Mouse (Mus musculus): Measurements from ENCODE around the gene Arid1b. TPM values are rescaled to one million over a fixed set of nuclear protein-coding genes. Genes with fewer than 3 reads are reported as not detected.

Gene Arid1b
- polyA plus RNA-seq, 1 experiment from 2014 or later: 14.8 TPM

- Histone ChIP-seq H3K4me2 (replicated peaks) (peak overlapping the region; percentile 85), H3K9ac (replicated peaks) (peak overlapping the region; percentile 79), H3K4me3 (replicated peaks) (peak overlapping the region; percentile 56), H3K27me3 (no peaks in the 10 kb centered on the region), H3K9me3 (no peaks in the 10 kb centered on the region), H3K27ac (peak overlapping the region; percentile 92), H3K4me1 (replicated peaks) (peaks cover 54% of the 10 kb centered on the region), H3K36me3 (no peaks in the 10 kb centered on the region)
- ATAC-seq: no peak
- WGBS: 19% methylated on average over 3 of the region's 3 CpGs
Measured at GRCm38 (mm10) chr17:5190367-5190766, 196.2 kb downstream of the Arid1b start.

- Histone ChIP-seq H3K4me1 (replicated peaks) (peaks cover 48% of the 10 kb centered on the region), H3K9ac (replicated peaks) (no peak overlapping the region), H3K4me3 (replicated peaks) (no peak overlapping the region), H3K36me3 (no peaks in the 10 kb centered on the region), H3K27ac (no peak overlapping the region), H3K9me3 (no peaks in the 10 kb centered on the region), H3K27me3 (no peaks in the 10 kb centered on the region), H3K4me2 (replicated peaks) (no peak overlapping the region)
- 88% methylated on average over 8 of the region's 8 CpGs for WGBS
- ATAC-seq: no peak
Measured at GRCm38 (mm10) chr17:5194157-5194916, 200.2 kb downstream of the Arid1b start.

GRCm38 (mm10) chr17:5195397-5195796 lies 201.3 kb downstream of the Arid1b start:
- no peak for ATAC-seq
- H3K4me2 ChIP-seq (replicated peaks): no peak overlapping the region
- H3K9me3 ChIP-seq: no peaks in the 10 kb centered on the region
- no peak overlapping the region for H3K27ac ChIP-seq
- 67% methylated on average over 5 of the region's 5 CpGs for WGBS
- H3K36me3 ChIP-seq: no peaks in the 10 kb centered on the region
- H3K4me1 ChIP-seq (replicated peaks): peaks cover 37% of the 10 kb centered on the region
- no peak overlapping the region for H3K9ac ChIP-seq (replicated peaks)
- H3K27me3 ChIP-seq: no peaks in the 10 kb centered on the region
- H3K4me3 ChIP-seq (replicated peaks): no peak overlapping the region

GRCm38 (mm10) chr17:5196005-5196404 lies 201.9 kb downstream of the Arid1b start:
- Histone ChIP-seq H3K27me3 (no peaks in the 10 kb centered on the region), H3K36me3 (no peaks in the 10 kb centered on the region), H3K4me1 (replicated peaks) (peaks cover 34% of the 10 kb centered on the region), H3K9me3 (no peaks in the 10 kb centered on the region), H3K27ac (0 out of 2 replicates have a peak overlapping the region, but pooled peaks have one; percentile 39), H3K4me3 (replicated peaks) (no peak overlapping the region), H3K9ac (replicated peaks) (no peak overlapping the region), H3K4me2 (replicated peaks) (no peak overlapping the region)
- no peak for ATAC-seq
- 66% methylated on average over 10 of the region's 10 CpGs for WGBS

- Histone ChIP-seq H3K27me3 (no peaks in the 10 kb centered on the region), H3K9me3 (no peaks in the 10 kb centered on the region), H3K36me3 (no peaks in the 10 kb centered on the region), H3K4me2 (replicated peaks) (no peak overlapping the region), H3K9ac (replicated peaks) (no peak overlapping the region), H3K4me3 (replicated peaks) (no peak overlapping the region), H3K27ac (no peak overlapping the region), H3K4me1 (replicated peaks) (peaks cover 34% of the 10 kb centered on the region)
- WGBS: 89% methylated on average over 6 of the region's 6 CpGs
- ATAC-seq: no peak
Measured at GRCm38 (mm10) chr17:5196508-5196907, 202.4 kb downstream of the Arid1b start.

- Histone ChIP-seq H3K4me1 (replicated peaks) (peaks cover 36% of the 10 kb centered on the region), H3K27ac (no peak overlapping the region), H3K27me3 (no peaks in the 10 kb centered on the region), H3K4me2 (replicated peaks) (no peak overlapping the region), H3K4me3 (replicated peaks) (no peak overlapping the region), H3K36me3 (no peaks in the 10 kb centered on the region), H3K9ac (replicated peaks) (no peak overlapping the region), H3K9me3 (no peaks in the 10 kb centered on the region)
- ATAC-seq: no peak
- WGBS: 95% methylated on average over 2 of the region's 2 CpGs
Measured at GRCm38 (mm10) chr17:5197083-5197482, 203.0 kb downstream of the Arid1b start.

GRCm38 (mm10) chr17:5197765-5198164 lies 203.6 kb downstream of the Arid1b start:
- no peak overlapping the region for H3K27ac ChIP-seq
- H3K9ac ChIP-seq (replicated peaks): no peak overlapping the region
- H3K9me3 ChIP-seq: no peaks in the 10 kb centered on the region
- H3K4me3 ChIP-seq (replicated peaks): no peak overlapping the region
- ATAC-seq: no peak
- no peaks in the 10 kb centered on the region for H3K36me3 ChIP-seq
- 75% methylated on average over 3 of the region's 3 CpGs for WGBS
- no peaks in the 10 kb centered on the region for H3K27me3 ChIP-seq
- H3K4me1 ChIP-seq (replicated peaks): peaks cover 43% of the 10 kb centered on the region
- no peak overlapping the region for H3K4me2 ChIP-seq (replicated peaks)

GRCm38 (mm10) chr17:5198252-5198651 lies 204.1 kb downstream of the Arid1b start:
- peaks cover 43% of the 10 kb centered on the region for H3K4me1 ChIP-seq (replicated peaks)

GRCm38 (mm10) chr17:5198811-5199210 lies 204.7 kb downstream of the Arid1b start:
- ATAC-seq: no peak
- H3K27me3 ChIP-seq: no peaks in the 10 kb centered on the region
- no peaks in the 10 kb centered on the region for H3K36me3 ChIP-seq
- 71% methylated on average over 4 of the region's 4 CpGs for WGBS
- no peak overlapping the region for H3K27ac ChIP-seq
- H3K4me2 ChIP-seq (replicated peaks): no peak overlapping the region
- peaks cover 43% of the 10 kb centered on the region for H3K4me1 ChIP-seq (replicated peaks)
- H3K9me3 ChIP-seq: no peaks in the 10 kb centered on the region
- no peak overlapping the region for H3K4me3 ChIP-seq (replicated peaks)
- no peak overlapping the region for H3K9ac ChIP-seq (replicated peaks)

More at GRCm38 (mm10) chr17:5198252-5198651, 204.1 kb downstream of the Arid1b start:
- no peak overlapping the region for H3K4me2 ChIP-seq (replicated peaks)
- no peak for ATAC-seq
- H3K9ac ChIP-seq (replicated peaks): no peak overlapping the region
- 75% methylated on average over 6 of the region's 6 CpGs for WGBS
- H3K36me3 ChIP-seq: no peaks in the 10 kb centered on the region
- no peaks in the 10 kb centered on the region for H3K9me3 ChIP-seq
- H3K4me3 ChIP-seq (replicated peaks): no peak overlapping the region
- no peaks in the 10 kb centered on the region for H3K27me3 ChIP-seq
- no peak overlapping the region for H3K27ac ChIP-seq

- no peaks in the 10 kb centered on the region for H3K9me3 ChIP-seq
- H3K36me3 ChIP-seq: no peaks in the 10 kb centered on the region
- H3K4me1 ChIP-seq (replicated peaks): peaks cover 36% of the 10 kb centered on the region
- no peak overlapping the region for H3K4me2 ChIP-seq (replicated peaks)
- no peak overlapping the region for H3K27ac ChIP-seq
- no peak for ATAC-seq
- no peak overlapping the region for H3K9ac ChIP-seq (replicated peaks)
- WGBS: 90% methylated on average over 6 of the region's 6 CpGs
- H3K27me3 ChIP-seq: no peaks in the 10 kb centered on the region
- H3K4me3 ChIP-seq (replicated peaks): no peak overlapping the region
Measured at GRCm38 (mm10) chr17:5200638-5201037, 206.5 kb downstream of the Arid1b start.

- ATAC-seq: peak; percentile 65; the same call in 1 of the 2 replicates
- no peaks in the 10 kb centered on the region for H3K27me3 ChIP-seq
- H3K4me3 ChIP-seq (replicated peaks): no peak overlapping the region
- peaks cover 35% of the 10 kb centered on the region for H3K4me1 ChIP-seq (replicated peaks)
- no peak overlapping the region for H3K9ac ChIP-seq (replicated peaks)
- H3K4me2 ChIP-seq (replicated peaks): no peak overlapping the region
- H3K36me3 ChIP-seq: no peaks in the 10 kb centered on the region
- H3K27ac ChIP-seq: peak overlapping the region; percentile 19; the same call in 1 of the 2 replicates
- H3K9me3 ChIP-seq: no peaks in the 10 kb centered on the region
- WGBS: 88% methylated on average over 6 of the region's 6 CpGs
Measured at GRCm38 (mm10) chr17:5201859-5202598, 207.9 kb downstream of the Arid1b start.

- Histone ChIP-seq H3K4me1 (replicated peaks) (peaks cover 33% of the 10 kb centered on the region), H3K9ac (replicated peaks) (no peak overlapping the region), H3K4me3 (replicated peaks) (no peak overlapping the region), H3K4me2 (replicated peaks) (no peak overlapping the region), H3K9me3 (no peaks in the 10 kb centered on the region), H3K36me3 (no peaks in the 10 kb centered on the region), H3K27me3 (no peaks in the 10 kb centered on the region), H3K27ac (peak overlapping the region; percentile 19; the same call in 1 of the 2 replicates)
- no peak for ATAC-seq
- WGBS: 91% methylated on average over 5 of the region's 5 CpGs
Measured at GRCm38 (mm10) chr17:5202756-5203155, 208.6 kb downstream of the Arid1b start.

All from midbrain, embryonic 13.5 days (tissue).